Mouse (Mus musculus) forebrain, embryonic 12.5 days (tissue): ENCODE results near the gene Mmachc. TPM values are rescaled to one million over a fixed set of nuclear protein-coding genes. Genes with fewer than 3 reads are reported as not detected.
"Not testable (repeated sequence)": the region's sequence is repeated elsewhere in the genome, so short reads cannot be mapped to it uniquely, and the experiment has no call there.

Experiments
- ATAC-seq: fragments of 200-750 bp; cut with Nextera tagmentation; 2 replicates; pipeline ENCODE4 v1.8.0; 2017; ENCODE audit warnings: moderate TSS enrichment; ENCODE audit not compliant: low FRiP score
- H3K27ac ChIP-seq: fragments of 300-500 bp; sonication (generic); 2 replicates; pipeline ENCODE4 v1.5.1; 2016; ENCODE audit warnings: mild to moderate bottlenecking
- H3K27me3 ChIP-seq: fragments of 300-500 bp; sonication (generic); 2 replicates; pipeline ENCODE4 v1.6.1; 2016; ENCODE audit warnings: mild to moderate bottlenecking
- H3K36me3 ChIP-seq: fragments of 300-500 bp; sonication (generic); replicated peaks from 2 replicates; pipeline ENCODE4 v1.6.1; 2016; ENCODE audit warnings: mild to moderate bottlenecking
- H3K4me1 ChIP-seq: fragments of 300-500 bp; sonication (generic); 2 replicates; pipeline ENCODE4 v1.6.1; 2016
- H3K4me2 ChIP-seq: fragments of 300-500 bp; sonication (generic); 2 replicates; pipeline ENCODE4 v1.6.1; 2016; ENCODE audit warnings: mild to moderate bottlenecking, moderate library complexity
- H3K4me3 ChIP-seq: fragments of 300-500 bp; sonication (generic); replicated peaks from 2 replicates; pipeline ENCODE4 v1.5.1; 2016; ENCODE audit warnings: mild to moderate bottlenecking
- H3K9ac ChIP-seq: fragments of 300-500 bp; sonication (generic); 2 replicates; pipeline ENCODE4 v1.6.1; 2016; ENCODE audit warnings: mild to moderate bottlenecking
- H3K9me3 ChIP-seq: fragments of 300-500 bp; sonication (generic); 2 replicates; pipeline ENCODE4 v1.6.1; 2016
- WGBS: fragments of 180-500 bp; shearing (Covaris S2); methylation state at CpG from one replicate; pipeline ENCODE4 v1.1.7; 2016; 5-methylcytosine and 5-hydroxymethylcytosine counted together
- polyA plus RNA-seq: library from polyadenylated mRNA; unstranded; fragments of >200 nt; fragmentation: Nextera tagmentation; extraction: Ambion mirVana; gene quantifications from 2 replicates; pipeline ENCODE4 v1.2.1, GENCODE M21; 2016

Gene Mmachc
- polyA plus RNA-seq, 1 experiment from 2014 or later: 36.0 TPM

GRCm38 (mm10) chr4:116685402-116686061 is 22.7 kb downstream of the Mmachc start, which contains the start of gene Prdx1:
TSS of gene Prdx1 (plus strand) at chr4:116685544.
- H3K9me3 ChIP-seq: no peaks in the 10 kb centered on the region
- peaks cover 24% of the 10 kb centered on the region for H3K36me3 ChIP-seq
- H3K9ac ChIP-seq: peak within 1 kb of the TSS; percentile 77
- ATAC-seq: peak; percentile 98
- H3K4me2 ChIP-seq: peak within 1 kb of the TSS; percentile 71
- under 1% methylated on average over 56 of the region's 56 CpGs for WGBS
- H3K27ac ChIP-seq: peak within 1 kb of the TSS; percentile 94
- peak within 1 kb of the TSS; percentile 69 for H3K4me3 ChIP-seq
- H3K4me1 ChIP-seq: peaks cover 25% of the 10 kb centered on the region
- H3K27me3 ChIP-seq: no peaks in the 10 kb centered on the region; the same call in 1 of the 2 replicates

GRCm38 (mm10) chr4:116684665-116685064 is 23.5 kb downstream of the Mmachc start:
- ATAC-seq: no peak
- Histone ChIP-seq H3K9ac (peak overlapping the region; percentile 77; the same call in 1 of the 2 replicates), H3K4me3 (no peak overlapping the region; the same call in 1 of the 2 replicates), H3K4me2 (peak overlapping the region; percentile 71), H3K36me3 (peaks cover 18% of the 10 kb centered on the region), H3K4me1 (peaks cover 25% of the 10 kb centered on the region), H3K27ac (peak overlapping the region; percentile 94), H3K9me3 (no peaks in the 10 kb centered on the region), H3K27me3 (no peaks in the 10 kb centered on the region; the same call in 1 of the 2 replicates)
- 72% methylated on average over 2 of the region's 2 CpGs for WGBS

- no peak overlapping the region for H3K4me3 ChIP-seq
- H3K4me2 ChIP-seq: no peak overlapping the region
- WGBS: 93% methylated on average over 4 of the region's 4 CpGs
- H3K27me3 ChIP-seq: no peaks in the 10 kb centered on the region; the same call in 1 of the 2 replicates
- peaks cover 25% of the 10 kb centered on the region for H3K4me1 ChIP-seq
- H3K9ac ChIP-seq: no peak overlapping the region
- no peak for ATAC-seq
- no peaks in the 10 kb centered on the region for H3K9me3 ChIP-seq
- peaks cover 11% of the 10 kb centered on the region for H3K36me3 ChIP-seq
- no peak overlapping the region for H3K27ac ChIP-seq
These were observed 24.2 kb downstream of the Mmachc start for GRCm38 (mm10) chr4:116683957-116684356.

GRCm38 (mm10) chr4:116680521-116680920 is 27.7 kb downstream of the Mmachc start:
- not testable (repeated sequence) for H3K36me3 ChIP-seq, ATAC-seq, H3K27ac ChIP-seq, H3K4me2 ChIP-seq, H3K9ac ChIP-seq, H3K4me3 ChIP-seq, H3K27me3 ChIP-seq, H3K4me1 ChIP-seq, H3K9me3 ChIP-seq
- WGBS: 87% methylated on average over 4 of the region's 4 CpGs

- Histone ChIP-seq H3K4me2 (no peak overlapping the region), H3K36me3 (no peaks in the 10 kb centered on the region), H3K9me3 (no peaks in the 10 kb centered on the region), H3K9ac (no peak overlapping the region), H3K27ac (no peak overlapping the region), H3K27me3 (no peaks in the 10 kb centered on the region; the same call in 1 of the 2 replicates), H3K4me1 (no peaks in the 10 kb centered on the region), H3K4me3 (no peak overlapping the region)
- 74% methylated on average over 5 of the region's 5 CpGs for WGBS
- ATAC-seq: no peak
These were observed 29.1 kb downstream of the Mmachc start for GRCm38 (mm10) chr4:116679141-116679540.

GRCm38 (mm10) chr4:116677808-116678207 is 30.4 kb downstream of the Mmachc start:
- ATAC-seq: no peak
- Histone ChIP-seq H3K27me3 (no peaks in the 10 kb centered on the region; the same call in 1 of the 2 replicates), H3K4me3 (no peak overlapping the region), H3K9ac (no peak overlapping the region), H3K9me3 (no peaks in the 10 kb centered on the region), H3K27ac (no peak overlapping the region), H3K4me1 (no peaks in the 10 kb centered on the region), H3K36me3 (no peaks in the 10 kb centered on the region), H3K4me2 (no peak overlapping the region)
- WGBS: 94% methylated on average over 1 of the region's 1 CpGs

- Histone ChIP-seq H3K9ac (no peak overlapping the region), H3K9me3 (no peaks in the 10 kb centered on the region), H3K4me3 (no peak overlapping the region), H3K4me1 (no peaks in the 10 kb centered on the region), H3K4me2 (no peak overlapping the region), H3K36me3 (no peaks in the 10 kb centered on the region), H3K27me3 (no peaks in the 10 kb centered on the region), H3K27ac (no peak overlapping the region)
- WGBS: 91% methylated on average over 3 of the region's 3 CpGs
- no peak for ATAC-seq
These were observed 32.2 kb downstream of the Mmachc start for GRCm38 (mm10) chr4:116676027-116676426.

GRCm38 (mm10) chr4:116674761-116675160 is 33.4 kb downstream of the Mmachc start:
- H3K4me1 ChIP-seq, H3K36me3 ChIP-seq, ATAC-seq, H3K27me3 ChIP-seq, H3K9ac ChIP-seq, H3K9me3 ChIP-seq, H3K27ac ChIP-seq, H3K4me3 ChIP-seq, H3K4me2 ChIP-seq: not testable (repeated sequence)
- WGBS: 93% methylated on average over 6 of the region's 6 CpGs

- Histone ChIP-seq H3K36me3 (no peaks in the 10 kb centered on the region), H3K9me3 (no peaks in the 10 kb centered on the region), H3K27ac (no peak overlapping the region), H3K4me2 (no peak overlapping the region), H3K9ac (no peak overlapping the region), H3K27me3 (no peaks in the 10 kb centered on the region), H3K4me1 (no peaks in the 10 kb centered on the region), H3K4me3 (no peak overlapping the region)
- ATAC-seq: no peak
- WGBS: 85% methylated on average over 2 of the region's 2 CpGs
These were observed 35.4 kb downstream of the Mmachc start for GRCm38 (mm10) chr4:116672785-116673184.

GRCm38 (mm10) chr4:116669291-116669690 is 38.9 kb downstream of the Mmachc start:
- H3K36me3 ChIP-seq: no peaks in the 10 kb centered on the region
- H3K4me3 ChIP-seq: no peak overlapping the region
- 55% methylated on average over 2 of the region's 2 CpGs for WGBS
- H3K27ac ChIP-seq: no peak overlapping the region
- no peaks in the 10 kb centered on the region for H3K9me3 ChIP-seq
- no peak overlapping the region for H3K4me2 ChIP-seq
- no peaks in the 10 kb centered on the region for H3K27me3 ChIP-seq
- ATAC-seq: no peak
- no peaks in the 10 kb centered on the region for H3K4me1 ChIP-seq
- no peak overlapping the region for H3K9ac ChIP-seq

GRCm38 (mm10) chr4:116668145-116668544 is 40.1 kb downstream of the Mmachc start:
- H3K4me3 ChIP-seq: no peak overlapping the region
- no peaks in the 10 kb centered on the region for H3K36me3 ChIP-seq
- no peaks in the 10 kb centered on the region for H3K9me3 ChIP-seq
- H3K4me1 ChIP-seq: no peaks in the 10 kb centered on the region
- H3K27me3 ChIP-seq: no peaks in the 10 kb centered on the region
- no peak overlapping the region for H3K27ac ChIP-seq
- no peak for ATAC-seq
- H3K9ac ChIP-seq: no peak overlapping the region
- no peak overlapping the region for H3K4me2 ChIP-seq
- WGBS: 67% methylated on average over 3 of the region's 3 CpGs

- Histone ChIP-seq H3K9ac (no peak overlapping the region), H3K27ac (no peak overlapping the region), H3K4me2 (no peak overlapping the region), H3K9me3 (no peaks in the 10 kb centered on the region), H3K36me3 (no peaks in the 10 kb centered on the region), H3K4me1 (no peaks in the 10 kb centered on the region), H3K27me3 (no peaks in the 10 kb centered on the region), H3K4me3 (no peak overlapping the region)
- WGBS: 67% methylated on average over 4 of the region's 4 CpGs
- ATAC-seq: no peak
These were observed 41.6 kb downstream of the Mmachc start for GRCm38 (mm10) chr4:116666625-116667024.

GRCm38 (mm10) chr4:116661998-116662397 is 46.2 kb downstream of the Mmachc start:
- H3K27me3 ChIP-seq: no peaks in the 10 kb centered on the region
- H3K9ac ChIP-seq: no peak overlapping the region
- no peaks in the 10 kb centered on the region for H3K4me1 ChIP-seq
- H3K27ac ChIP-seq: no peak overlapping the region
- H3K4me2 ChIP-seq: no peak overlapping the region
- ATAC-seq: no peak
- WGBS: 97% methylated on average over 1 of the region's 1 CpGs
- no peaks in the 10 kb centered on the region for H3K9me3 ChIP-seq
- H3K36me3 ChIP-seq: no peaks in the 10 kb centered on the region
- H3K4me3 ChIP-seq: no peak overlapping the region
